Mouse (Mus musculus): ENCODE measurements around the gene Tmem117. TPM values are rescaled to one million over a fixed set of nuclear protein-coding genes. Genes with fewer than 3 reads are reported as not detected.

Gene Tmem117
- polyA plus RNA-seq, 1 experiment from 2014 or later, result 3.8 TPM

GRCm38 (mm10) chr15:94651350-94651749 is 22.3 kb downstream of the Tmem117 start:
- 67% methylated on average over 9 of the region's 9 CpGs for WGBS
- Histone ChIP-seq H3K27me3 (no peaks in the 10 kb centered on the region), H3K4me2 (replicated peaks) (no peak overlapping the region), H3K4me1 (replicated peaks) (peaks cover 21% of the 10 kb centered on the region), H3K9me3 (no peaks in the 10 kb centered on the region), H3K36me3 (no peaks in the 10 kb centered on the region), H3K27ac (no peak overlapping the region), H3K9ac (replicated peaks) (no peak overlapping the region), H3K4me3 (replicated peaks) (no peak overlapping the region)
- ATAC-seq, result no peak

- Histone ChIP-seq H3K9me3 (no peaks in the 10 kb centered on the region), H3K27ac (no peak overlapping the region), H3K4me1 (replicated peaks) (peaks cover 21% of the 10 kb centered on the region), H3K4me3 (replicated peaks) (no peak overlapping the region), H3K4me2 (replicated peaks) (no peak overlapping the region), H3K27me3 (no peaks in the 10 kb centered on the region), H3K9ac (replicated peaks) (no peak overlapping the region), H3K36me3 (no peaks in the 10 kb centered on the region)
- WGBS, result 77% methylated on average over 13 of the region's 13 CpGs
- peak; percentile 43; the same call in 1 of the 2 replicates for ATAC-seq
Observed at GRCm38 (mm10) chr15:94651969-94652842, 23.2 kb downstream of the Tmem117 start.

DNA sequence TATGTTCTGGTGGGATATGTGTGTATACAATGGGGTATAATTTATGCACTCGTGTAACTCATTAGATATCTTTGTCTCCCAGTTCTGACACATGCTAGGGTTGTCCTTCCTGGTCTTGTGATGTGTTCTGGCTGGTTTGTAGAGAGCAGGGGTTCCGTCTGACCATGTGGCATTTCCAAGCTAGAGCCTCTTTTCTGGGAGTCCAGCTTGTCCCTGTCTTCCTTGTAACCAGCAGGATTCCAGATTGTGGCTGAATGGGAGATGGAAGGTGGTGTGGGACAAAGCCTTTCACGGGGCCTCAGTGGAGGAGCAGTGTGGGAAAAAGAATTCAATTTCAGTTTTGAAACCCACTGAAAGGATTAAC is 23.8 kb downstream of the Tmem117 start:
- no peak for ATAC-seq
- no peaks in the 10 kb centered on the region for H3K9me3 ChIP-seq
- H3K36me3 ChIP-seq, result no peaks in the 10 kb centered on the region
- H3K4me1 ChIP-seq (replicated peaks), result peaks cover 23% of the 10 kb centered on the region
- no peak overlapping the region for H3K4me2 ChIP-seq (replicated peaks)
- WGBS, result 43% methylated on average over 3 of the region's 3 CpGs
- no peak overlapping the region for H3K9ac ChIP-seq (replicated peaks)
- H3K27ac ChIP-seq, result no peak overlapping the region
- no peak overlapping the region for H3K4me3 ChIP-seq (replicated peaks)
- no peaks in the 10 kb centered on the region for H3K27me3 ChIP-seq

DNA sequence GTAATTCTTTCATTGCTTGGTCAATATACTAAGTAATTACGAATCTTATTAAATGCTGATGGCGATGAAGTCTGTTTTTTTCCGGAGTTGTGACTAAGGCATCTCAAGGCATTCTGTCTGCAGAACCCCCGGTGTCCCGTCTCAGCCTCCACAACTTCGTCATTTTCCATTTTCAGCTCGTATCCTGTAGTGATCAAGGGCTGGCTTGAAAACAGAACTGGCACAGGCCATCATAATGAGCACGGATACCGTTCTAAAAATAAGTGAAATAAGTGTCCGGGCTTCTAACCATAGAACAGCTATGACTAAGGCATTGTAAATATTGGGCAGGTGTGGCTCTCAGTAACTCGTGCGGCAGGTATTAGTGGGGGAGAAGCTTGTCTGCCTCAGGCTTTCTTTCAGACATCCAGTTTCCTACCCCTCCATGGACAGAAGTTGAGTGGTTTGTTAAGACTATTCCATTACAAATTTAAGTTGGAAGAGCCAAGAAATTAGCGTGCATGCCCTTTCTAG is 26.8 kb downstream of the Tmem117 start:
- Histone ChIP-seq H3K4me2 (replicated peaks) (no peak overlapping the region), H3K4me3 (replicated peaks) (no peak overlapping the region), H3K27me3 (no peaks in the 10 kb centered on the region), H3K36me3 (no peaks in the 10 kb centered on the region), H3K9ac (replicated peaks) (no peak overlapping the region), H3K4me1 (replicated peaks) (peaks cover 18% of the 10 kb centered on the region), H3K9me3 (no peaks in the 10 kb centered on the region), H3K27ac (no peak overlapping the region)
- ATAC-seq, result no peak
- 90% methylated on average over 13 of the region's 13 CpGs for whole genome bisulfite sequencing

DNA sequence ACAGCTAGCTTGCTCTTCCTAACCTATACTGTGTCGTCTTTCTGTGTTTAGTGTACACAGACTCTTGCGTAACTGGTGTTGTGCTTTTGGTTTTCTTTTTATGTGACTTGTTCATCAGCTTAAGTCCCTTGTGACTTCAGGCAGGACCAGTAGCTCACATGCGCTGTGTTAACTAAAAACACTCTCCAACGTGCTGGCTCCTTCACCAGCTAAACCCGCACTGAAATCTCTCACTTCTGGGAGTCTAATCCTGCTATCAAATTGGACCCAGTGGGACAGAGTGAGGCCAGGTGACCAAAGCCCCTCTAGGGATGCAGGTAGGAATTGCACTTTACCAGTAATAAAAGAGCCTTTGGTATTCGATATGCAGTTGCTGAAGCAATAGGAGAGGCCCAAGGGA is 28.9 kb downstream of the Tmem117 start:
- Histone ChIP-seq H3K36me3 (no peaks in the 10 kb centered on the region), H3K27ac (no peak overlapping the region), H3K4me1 (replicated peaks) (peaks cover 19% of the 10 kb centered on the region), H3K9ac (replicated peaks) (no peak overlapping the region), H3K4me3 (replicated peaks) (no peak overlapping the region), H3K27me3 (no peaks in the 10 kb centered on the region), H3K9me3 (no peaks in the 10 kb centered on the region), H3K4me2 (replicated peaks) (no peak overlapping the region)
- 61% methylated on average over 6 of the region's 6 CpGs for WGBS
- no peak for ATAC-seq

GRCm38 (mm10) chr15:94658392-94659111 is 29.5 kb downstream of the Tmem117 start:
- Histone ChIP-seq H3K4me3 (replicated peaks) (no peak overlapping the region), H3K36me3 (no peaks in the 10 kb centered on the region), H3K27ac (peak overlapping the region; percentile 69), H3K4me2 (replicated peaks) (no peak overlapping the region), H3K4me1 (replicated peaks) (peaks cover 26% of the 10 kb centered on the region), H3K27me3 (no peaks in the 10 kb centered on the region), H3K9ac (replicated peaks) (no peak overlapping the region), H3K9me3 (no peaks in the 10 kb centered on the region)
- ATAC-seq, result no peak; the same call in 1 of the 2 replicates
- WGBS, result 63% methylated on average over 13 of the region's 13 CpGs

DNA sequence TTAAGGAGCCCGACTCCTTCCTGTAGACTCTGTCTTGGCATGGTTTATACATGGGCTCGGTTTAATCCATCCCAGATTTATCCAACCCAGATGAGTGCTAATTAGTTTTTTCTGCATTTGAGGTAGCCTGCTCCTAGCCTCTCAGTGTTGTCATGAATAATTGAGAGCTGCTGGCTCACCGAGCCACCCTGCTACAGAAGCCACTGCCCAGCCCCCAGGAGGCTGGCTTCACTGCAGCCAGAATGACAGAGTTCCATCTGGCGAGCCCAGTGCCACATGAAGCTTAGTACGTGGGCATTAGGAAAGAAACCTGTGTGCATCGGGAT is 30.0 kb downstream of the Tmem117 start:
- peak; percentile 79 for ATAC-seq
- WGBS, result 21% methylated on average over 6 of the region's 6 CpGs
- H3K9ac ChIP-seq (replicated peaks), result no peak overlapping the region
- no peaks in the 10 kb centered on the region for H3K9me3 ChIP-seq
- H3K4me3 ChIP-seq (replicated peaks), result no peak overlapping the region
- H3K27me3 ChIP-seq, result no peaks in the 10 kb centered on the region
- no peak overlapping the region for H3K4me2 ChIP-seq (replicated peaks)
- H3K4me1 ChIP-seq (replicated peaks), result peaks cover 27% of the 10 kb centered on the region
- no peaks in the 10 kb centered on the region for H3K36me3 ChIP-seq
- H3K27ac ChIP-seq, result peak overlapping the region; percentile 69

- peaks cover 27% of the 10 kb centered on the region for H3K4me1 ChIP-seq (replicated peaks)
- H3K4me2 ChIP-seq (replicated peaks), result no peak overlapping the region
- H3K4me3 ChIP-seq (replicated peaks), result no peak overlapping the region
- ATAC-seq, result no peak
- H3K27me3 ChIP-seq, result no peaks in the 10 kb centered on the region
- no peaks in the 10 kb centered on the region for H3K36me3 ChIP-seq
- no peak overlapping the region for H3K9ac ChIP-seq (replicated peaks)
- H3K9me3 ChIP-seq, result no peaks in the 10 kb centered on the region
- H3K27ac ChIP-seq, result no peak overlapping the region
- WGBS, result 78% methylated on average over 7 of the region's 7 CpGs
Observed at GRCm38 (mm10) chr15:94660913-94661312, 31.9 kb downstream of the Tmem117 start.

- Histone ChIP-seq H3K4me1 (replicated peaks) (peaks cover 27% of the 10 kb centered on the region), H3K9me3 (no peaks in the 10 kb centered on the region), H3K9ac (replicated peaks) (no peak overlapping the region), H3K27me3 (no peaks in the 10 kb centered on the region), H3K36me3 (no peaks in the 10 kb centered on the region), H3K4me2 (replicated peaks) (no peak overlapping the region), H3K4me3 (replicated peaks) (no peak overlapping the region), H3K27ac (no peak overlapping the region)
- no peak for ATAC-seq
- 22% methylated on average over 9 of the region's 9 CpGs for WGBS
Observed at GRCm38 (mm10) chr15:94661398-94661797, 32.4 kb downstream of the Tmem117 start.

DNA sequence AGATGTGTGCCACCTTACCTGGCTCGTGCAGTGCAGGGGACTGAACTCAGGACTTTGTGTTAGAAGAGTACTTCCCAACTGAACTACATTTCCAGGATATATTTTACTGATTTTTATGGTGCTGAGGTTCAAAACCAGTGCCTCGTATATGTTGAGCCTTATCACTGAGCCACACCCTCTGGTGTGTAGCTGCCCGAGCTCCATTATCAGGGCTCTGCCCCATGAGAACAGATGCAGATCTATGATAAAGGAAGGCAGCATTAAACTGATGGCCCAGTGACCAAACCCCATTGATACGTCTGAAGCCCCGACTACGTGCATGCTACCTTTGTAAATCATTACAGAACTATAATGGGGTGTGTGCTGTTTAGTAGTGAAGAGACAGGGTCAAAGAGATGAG is 35.6 kb downstream of the Tmem117 start:
- Histone ChIP-seq H3K4me1 (replicated peaks) (0 out of 2 replicates have a peak, but pooled peaks cover 8% of the 10 kb centered on the region), H3K9me3 (no peaks in the 10 kb centered on the region), H3K9ac (replicated peaks) (no peak overlapping the region), H3K4me2 (replicated peaks) (no peak overlapping the region), H3K4me3 (replicated peaks) (no peak overlapping the region), H3K36me3 (no peaks in the 10 kb centered on the region), H3K27ac (no peak overlapping the region), H3K27me3 (no peaks in the 10 kb centered on the region)
- 89% methylated on average over 6 of the region's 6 CpGs for whole genome bisulfite sequencing
- no peak for ATAC-seq

DNA sequence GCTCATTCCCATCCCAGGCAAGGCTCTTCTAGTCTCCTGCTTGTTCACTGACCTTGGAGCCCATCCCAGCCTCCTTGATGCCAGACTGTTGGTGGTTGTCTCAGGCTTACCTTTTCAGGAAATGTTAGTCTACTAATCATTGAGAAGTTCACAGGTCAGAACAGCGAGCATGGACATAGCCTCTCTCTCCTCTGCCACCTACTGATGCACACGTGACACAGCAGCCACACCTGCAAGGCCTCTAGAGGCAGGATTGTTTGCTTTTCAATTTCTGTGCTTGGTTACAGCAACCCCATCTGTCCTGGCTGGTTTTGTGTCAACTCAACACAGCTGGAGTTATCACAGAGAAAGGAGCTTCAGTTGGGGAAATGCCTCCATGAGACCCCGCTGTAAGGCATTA is 52.1 kb downstream of the Tmem117 start:
- no peaks in the 10 kb centered on the region for H3K9me3 ChIP-seq
- H3K4me1 ChIP-seq (replicated peaks), result no peaks in the 10 kb centered on the region
- H3K4me3 ChIP-seq (replicated peaks), result no peak overlapping the region
- H3K27me3 ChIP-seq, result no peaks in the 10 kb centered on the region
- H3K4me2 ChIP-seq (replicated peaks), result no peak overlapping the region
- 63% methylated on average over 3 of the region's 3 CpGs for WGBS
- H3K9ac ChIP-seq (replicated peaks), result no peak overlapping the region
- no peaks in the 10 kb centered on the region for H3K36me3 ChIP-seq
- no peak overlapping the region for H3K27ac ChIP-seq
- no peak for ATAC-seq

GRCm38 (mm10) chr15:94684269-94684668 is 55.2 kb downstream of the Tmem117 start:
- no peak overlapping the region for H3K27ac ChIP-seq
- no peak for ATAC-seq
- no peak overlapping the region for H3K9ac ChIP-seq (replicated peaks)
- H3K36me3 ChIP-seq, result no peaks in the 10 kb centered on the region
- H3K4me2 ChIP-seq (replicated peaks), result no peak overlapping the region
- H3K4me3 ChIP-seq (replicated peaks), result no peak overlapping the region
- 81% methylated on average over 7 of the region's 7 CpGs for WGBS
- no peaks in the 10 kb centered on the region for H3K9me3 ChIP-seq
- no peaks in the 10 kb centered on the region for H3K4me1 ChIP-seq (replicated peaks)
- no peaks in the 10 kb centered on the region for H3K27me3 ChIP-seq
